25 mouse cellular contexts compared by ENCODE assay signal in genomic region chr9:21777726-21778125, GRCm38 (mm10). TPM values are rescaled to one million over a fixed set of nuclear protein-coding genes. Genes with fewer than 3 reads are reported as not detected.
DNase-seq lines count a peak whose midpoint lies in the region; ATAC-seq lines count a peak whose summit lies in the region.
"Had no signal": no experiment of that assay in that cellular context is flagged by ENCODE, and none has a peak within 500 bp of the region (broad histone marks: within the 10 kb centered on the region; RNA-seq: fewer than 3 reads in every experiment).

No protein-coding gene starts in this region.

- 87% methylated on average over 3 of the region's 3 CpGs for WGBS in heart, embryonic 11.5 days (ENCODE audit: insufficient replicate concordance)
- 94% methylated on average over 3 of the region's 3 CpGs for whole genome bisulfite sequencing in forebrain, embryonic 16.5 days

- no peak overlapping the region for H3K27ac ChIP-seq in heart, embryonic 11.5 days (ENCODE audit: low read depth, low read length)
- no peak overlapping the region for H3K27ac ChIP-seq in forebrain, embryonic 16.5 days (ENCODE audit: low read length)

- DNase-seq in ES-CJ7 (ENCODE audit: low read depth, low spot score) (peak; percentile 41), R1 (ENCODE audit: low read depth, low spot score) (peak; percentile 80), ZHBTc4 (ENCODE audit: low read depth, low spot score) (peak; percentile 67)
- no peak for DNase-seq in kidney, postnatal 14 days
- DNase-seq: adrenal gland, adult 2 months; adrenal gland, adult 8-10 months; adrenal gland, postnatal 10 days; adrenal gland, postnatal 14 days; adrenal gland, postnatal 25 days; adrenal gland, postnatal 36 days; B cell, adult 2 months; cerebellum, adult 11 months; cerebellum, adult 11-12 months; cerebellum, adult 18-20 months; cerebellum, adult 2 months; cerebellum, adult 8-10 months; cerebellum, adult 9-10 months had no signal

- H3K9ac ChIP-seq in heart, embryonic 11.5 days (ENCODE audit: low read depth, low read length): no peak overlapping the region
- H3K9ac ChIP-seq in forebrain, embryonic 16.5 days (replicated peaks; ENCODE audit: low read depth, low read length): no peak overlapping the region

- no peak overlapping the region for H3K4me3 ChIP-seq in heart, embryonic 11.5 days (ENCODE audit: low read depth, low read length)
- H3K4me3 ChIP-seq in forebrain, embryonic 16.5 days (replicated peaks; ENCODE audit: low read length): no peak overlapping the region

- no peaks in the 10 kb centered on the region for H3K27me3 ChIP-seq in heart, embryonic 11.5 days (ENCODE audit: control insufficient read depth, insufficient read depth, low read length)
- no peaks in the 10 kb centered on the region for H3K27me3 ChIP-seq in forebrain, embryonic 16.5 days (replicated peaks; ENCODE audit: control insufficient read depth, insufficient read depth, low read length)
- H3K27me3 ChIP-seq: CH12.LX, Patski had no signal

- ATAC-seq in heart, embryonic 11.5 days (replicated peaks; ENCODE audit: insufficient number of reproducible peaks, low FRiP score, low TSS enrichment): no peak
- no peak for ATAC-seq in forebrain, embryonic 16.5 days
- ATAC-seq: activated CD4-positive, CD25-positive, alpha-beta regulatory T cell, adult 4 months; CD4-positive, CD25-positive, alpha-beta regulatory T cell, adult 4 months; Patski had no signal

- 0 out of 2 replicates have a peak, but pooled peaks cover 3% of the 10 kb centered on the region for H3K9me3 ChIP-seq in heart, embryonic 11.5 days (replicated peaks; ENCODE audit: control insufficient read depth, low read length)
- H3K9me3 ChIP-seq in forebrain, embryonic 16.5 days (ENCODE audit: control insufficient read depth, low read length): no peaks in the 10 kb centered on the region
- H3K9me3 ChIP-seq: G1E had no signal

- H3K4me2 ChIP-seq in heart, embryonic 11.5 days: no peak overlapping the region
- H3K4me2 ChIP-seq in forebrain, embryonic 16.5 days (ENCODE audit: low read length): no peak overlapping the region

- peaks cover 5% of the 10 kb centered on the region; the same call in 1 of the 2 replicates for H3K4me1 ChIP-seq in heart, embryonic 11.5 days (ENCODE audit: control insufficient read depth, insufficient read depth, low read length)
- H3K4me1 ChIP-seq in forebrain, embryonic 16.5 days (replicated peaks; ENCODE audit: control insufficient read depth, insufficient read depth, low read length): no peaks in the 10 kb centered on the region

- H3K36me3 ChIP-seq in heart, embryonic 11.5 days (ENCODE audit: control insufficient read depth, insufficient read depth, low read length): peaks cover 66% of the 10 kb centered on the region
- H3K36me3 ChIP-seq in forebrain, embryonic 16.5 days (ENCODE audit: control insufficient read depth, insufficient read depth): no peaks in the 10 kb centered on the region
- H3K36me3 ChIP-seq: G1E had no signal

RNA-seq across cellular contexts. Expression of gene Spc24, which starts 17.6 kb away (rescaled TPM):
- polyA plus RNA-seq in heart, embryonic 11.5 days (2014; fragmentation: Nextera tagmentation; extraction: Ambion mirVana): 90.5 and 103 TPM in 2 replicates
- 35.1 and 42.8 TPM in 2 replicates for polyA plus RNA-seq in forebrain, embryonic 16.5 days (2015; fragmentation: Nextera tagmentation; extraction: Ambion mirVana)

RNA-seq across cellular contexts. Expression of gene Kank2, which starts 20.8 kb away (rescaled TPM):
- polyA plus RNA-seq in heart, embryonic 11.5 days (2014; fragmentation: Nextera tagmentation; extraction: Ambion mirVana): 8.9 and 9.0 TPM in 2 replicates
- polyA plus RNA-seq in forebrain, embryonic 16.5 days (2015; fragmentation: Nextera tagmentation; extraction: Ambion mirVana): 3.2 and 3.7 TPM in 2 replicates
- polyA plus RNA-seq: activated CD4-positive, CD25-positive, alpha-beta regulatory T cell, adult 4 months; CD4-positive, CD25-positive, alpha-beta regulatory T cell, adult 4 months; G1E had no signal

RNA-seq across cellular contexts. Expression of gene Ldlr, which starts 54.4 kb away (rescaled TPM):
- 11.1 and 16.0 TPM in 2 replicates for polyA plus RNA-seq in heart, embryonic 11.5 days (2014; fragmentation: Nextera tagmentation; extraction: Ambion mirVana)
- 16.1 and 18.8 TPM in 2 replicates for polyA plus RNA-seq in forebrain, embryonic 16.5 days (2015; fragmentation: Nextera tagmentation; extraction: Ambion mirVana)

RNA-seq across cellular contexts. Expression of gene Angptl8, which starts 57.6 kb away (rescaled TPM):
- 1.1 and 1.9 TPM in 2 replicates for polyA plus RNA-seq in heart, embryonic 11.5 days (2014; fragmentation: Nextera tagmentation; extraction: Ambion mirVana)
- 0.51 TPM in 1 of 2 replicates, not detected in the other for polyA plus RNA-seq in forebrain, embryonic 16.5 days (2015; fragmentation: Nextera tagmentation; extraction: Ambion mirVana)
- polyA plus RNA-seq: activated CD4-positive, CD25-positive, alpha-beta regulatory T cell, adult 4 months; brain, embryonic 14.5 days; CD4-positive, CD25-positive, alpha-beta regulatory T cell, adult 4 months; cerebellum, adult 2 months; G1E had no signal
